Mouse (Mus musculus) heart, embryonic 12.5 days (tissue): Measurements from ENCODE around the gene Dusp13. TPM values are rescaled to one million over a fixed set of nuclear protein-coding genes. Genes with fewer than 3 reads are reported as not detected.
A peak's percentile ranks its signal among the peaks of the same experiment; 100 is the strongest.

ENCODE experiments used
- ATAC-seq: fragments of 200-750 bp; cut with Nextera tagmentation; 2 replicates; pipeline ENCODE4 v1.8.0; 2017; ENCODE audit warnings: moderate TSS enrichment, moderate library complexity; ENCODE audit not compliant: insufficient number of reproducible peaks, low FRiP score
- H3K27ac ChIP-seq: fragments of 300-500 bp; sonication (generic); 2 replicates; pipeline ENCODE4 v1.5.1; 2016; ENCODE audit warnings: mild to moderate bottlenecking, moderate library complexity; ENCODE audit not compliant: poor library complexity, severe bottlenecking
- H3K27me3 ChIP-seq: fragments of 300-500 bp; sonication (generic); replicated peaks from 2 replicates; pipeline ENCODE4 v1.6.1; 2016; ENCODE audit warnings: mild to moderate bottlenecking, moderate library complexity
- H3K36me3 ChIP-seq: fragments of 300-500 bp; sonication (generic); 2 replicates; pipeline ENCODE4 v1.6.1; 2016; ENCODE audit warnings: mild to moderate bottlenecking, moderate library complexity
- H3K4me1 ChIP-seq: fragments of 300-500 bp; sonication (generic); replicated peaks from 2 replicates; pipeline ENCODE4 v1.6.1; 2016; ENCODE audit warnings: mild to moderate bottlenecking
- H3K4me2 ChIP-seq: fragments of 300-500 bp; sonication (generic); 2 replicates; pipeline ENCODE4 v1.6.1; 2016; ENCODE audit warnings: mild to moderate bottlenecking, moderate library complexity
- H3K4me3 ChIP-seq: fragments of 300-500 bp; sonication (generic); 2 replicates; pipeline ENCODE4 v1.5.1; 2016; ENCODE audit warnings: mild to moderate bottlenecking
- H3K9ac ChIP-seq: fragments of 300-500 bp; sonication (generic); 2 replicates; pipeline ENCODE4 v1.6.1; 2016; ENCODE audit warnings: mild to moderate bottlenecking, moderate library complexity
- H3K9me3 ChIP-seq: fragments of 300-500 bp; sonication (generic); replicated peaks from 2 replicates; pipeline ENCODE4 v1.6.1; 2016; ENCODE audit warnings: mild to moderate bottlenecking, moderate library complexity
- WGBS: fragments of 180-500 bp; shearing (Covaris S2); methylation state at CpG from one replicate; pipeline ENCODE4 v1.1.7; 2016; 5-methylcytosine and 5-hydroxymethylcytosine counted together
- polyA plus RNA-seq: library from polyadenylated mRNA; unstranded; fragments of >200 nt; fragmentation: Nextera tagmentation; extraction: Ambion mirVana; gene quantifications from 2 replicates; pipeline ENCODE4 v1.2.1, GENCODE M21; 2016

Gene Dusp13
- polyA plus RNA-seq, 1 experiment from 2014 or later: 0.23 TPM

GRCm38 (mm10) chr14:21746846-21747245 is 4.1 kb downstream of the Dusp13 start:
- H3K27me3 ChIP-seq: 0 out of 2 replicates have a peak, but pooled peaks cover 3% of the 10 kb centered on the region
- H3K27ac ChIP-seq: no peak overlapping the region
- H3K9ac ChIP-seq: no peak overlapping the region
- H3K4me3 ChIP-seq: no peak overlapping the region
- H3K36me3 ChIP-seq: no peaks in the 10 kb centered on the region
- no peak overlapping the region for H3K4me2 ChIP-seq
- no peak for ATAC-seq
- WGBS: 74% methylated on average over 2 of the region's 2 CpGs
- H3K9me3 ChIP-seq: no peaks in the 10 kb centered on the region
- H3K4me1 ChIP-seq: peaks cover 4% of the 10 kb centered on the region

GRCm38 (mm10) chr14:21746251-21746650 is 4.7 kb downstream of the Dusp13 start:
- no peak for ATAC-seq
- Histone ChIP-seq H3K27me3 (0 out of 2 replicates have a peak, but pooled peaks cover 3% of the 10 kb centered on the region), H3K4me1 (no peaks in the 10 kb centered on the region; the same call in 1 of the 2 replicates), H3K36me3 (no peaks in the 10 kb centered on the region), H3K4me2 (no peak overlapping the region), H3K27ac (no peak overlapping the region), H3K9me3 (no peaks in the 10 kb centered on the region), H3K4me3 (no peak overlapping the region), H3K9ac (no peak overlapping the region)
- 80% methylated on average over 8 of the region's 8 CpGs for WGBS

GRCm38 (mm10) chr14:21745149-21745548 is 5.8 kb downstream of the Dusp13 start:
- H3K27ac ChIP-seq: no peak overlapping the region
- H3K4me2 ChIP-seq: no peak overlapping the region
- no peak for ATAC-seq
- H3K9ac ChIP-seq: 0 out of 2 replicates have a peak overlapping the region, but pooled peaks have one; percentile 44
- H3K9me3 ChIP-seq: no peaks in the 10 kb centered on the region
- WGBS: 59% methylated on average over 5 of the region's 5 CpGs
- no peaks in the 10 kb centered on the region; the same call in 1 of the 2 replicates for H3K4me1 ChIP-seq
- H3K4me3 ChIP-seq: no peak overlapping the region
- no peaks in the 10 kb centered on the region for H3K36me3 ChIP-seq
- H3K27me3 ChIP-seq: 0 out of 2 replicates have a peak, but pooled peaks cover 6% of the 10 kb centered on the region

- no peaks in the 10 kb centered on the region for H3K36me3 ChIP-seq
- H3K27ac ChIP-seq: no peak overlapping the region
- no peak overlapping the region for H3K4me3 ChIP-seq
- H3K27me3 ChIP-seq: 0 out of 2 replicates have a peak, but pooled peaks cover 9% of the 10 kb centered on the region
- no peak overlapping the region for H3K9ac ChIP-seq
- ATAC-seq: no peak
- no peak overlapping the region for H3K4me2 ChIP-seq
- 76% methylated on average over 1 of the region's 1 CpGs for WGBS
- no peaks in the 10 kb centered on the region; the same call in 1 of the 2 replicates for H3K4me1 ChIP-seq
- H3K9me3 ChIP-seq: no peaks in the 10 kb centered on the region
These were observed 6.8 kb downstream of the Dusp13 start for GRCm38 (mm10) chr14:21744169-21744568.

- Histone ChIP-seq H3K27me3 (0 out of 2 replicates have a peak, but pooled peaks cover 9% of the 10 kb centered on the region), H3K9ac (no peak overlapping the region), H3K36me3 (no peaks in the 10 kb centered on the region), H3K4me1 (no peaks in the 10 kb centered on the region), H3K4me3 (no peak overlapping the region), H3K27ac (no peak overlapping the region), H3K9me3 (no peaks in the 10 kb centered on the region), H3K4me2 (no peak overlapping the region)
- ATAC-seq: no peak
- WGBS: 88% methylated on average over 4 of the region's 4 CpGs
These were observed 8.5 kb downstream of the Dusp13 start for GRCm38 (mm10) chr14:21742441-21742840.

GRCm38 (mm10) chr14:21741786-21742185 is 9.2 kb downstream of the Dusp13 start:
- no peak overlapping the region for H3K9ac ChIP-seq
- peak; percentile 64; the same call in 1 of the 2 replicates for ATAC-seq
- H3K4me1 ChIP-seq: no peaks in the 10 kb centered on the region
- no peak overlapping the region for H3K27ac ChIP-seq
- no peaks in the 10 kb centered on the region for H3K36me3 ChIP-seq
- H3K4me3 ChIP-seq: no peak overlapping the region
- no peaks in the 10 kb centered on the region for H3K9me3 ChIP-seq
- H3K27me3 ChIP-seq: 0 out of 2 replicates have a peak, but pooled peaks cover 9% of the 10 kb centered on the region
- 18% methylated on average over 4 of the region's 4 CpGs for WGBS
- no peak overlapping the region for H3K4me2 ChIP-seq

- no peaks in the 10 kb centered on the region for H3K4me1 ChIP-seq
- no peak overlapping the region for H3K27ac ChIP-seq
- no peak overlapping the region for H3K4me3 ChIP-seq
- WGBS: 68% methylated on average over 3 of the region's 3 CpGs
- ATAC-seq: no peak
- H3K27me3 ChIP-seq: 0 out of 2 replicates have a peak, but pooled peaks cover 9% of the 10 kb centered on the region
- no peak overlapping the region for H3K9ac ChIP-seq
- H3K36me3 ChIP-seq: no peaks in the 10 kb centered on the region
- no peak overlapping the region for H3K4me2 ChIP-seq
- no peaks in the 10 kb centered on the region for H3K9me3 ChIP-seq
These were observed 9.7 kb downstream of the Dusp13 start for GRCm38 (mm10) chr14:21741314-21741713.

GRCm38 (mm10) chr14:21740345-21740744 is 10.6 kb downstream of the Dusp13 start:
- Histone ChIP-seq H3K9me3 (no peaks in the 10 kb centered on the region), H3K4me1 (no peaks in the 10 kb centered on the region), H3K36me3 (no peaks in the 10 kb centered on the region), H3K27me3 (0 out of 2 replicates have a peak, but pooled peaks cover 9% of the 10 kb centered on the region), H3K9ac (no peak overlapping the region), H3K27ac (no peak overlapping the region), H3K4me2 (no peak overlapping the region), H3K4me3 (no peak overlapping the region)
- WGBS: 86% methylated on average over 7 of the region's 7 CpGs
- no peak for ATAC-seq

- Histone ChIP-seq H3K9ac (no peak overlapping the region), H3K27me3 (no peaks in the 10 kb centered on the region), H3K36me3 (no peaks in the 10 kb centered on the region), H3K4me3 (no peak overlapping the region), H3K27ac (no peak overlapping the region), H3K4me1 (peaks cover 8% of the 10 kb centered on the region), H3K9me3 (peaks cover 5% of the 10 kb centered on the region; the same call in 1 of the 2 replicates), H3K4me2 (no peak overlapping the region)
- WGBS: 84% methylated on average over 15 of the region's 15 CpGs
- ATAC-seq: no peak
These were observed 17.7 kb downstream of the Dusp13 start for GRCm38 (mm10) chr14:21733131-21733905.

- no peak for ATAC-seq
- H3K36me3 ChIP-seq: no peaks in the 10 kb centered on the region
- WGBS: 82% methylated on average over 4 of the region's 4 CpGs
- no peak overlapping the region for H3K9ac ChIP-seq
- peaks cover 17% of the 10 kb centered on the region for H3K4me1 ChIP-seq
- H3K4me2 ChIP-seq: no peak overlapping the region
- H3K27me3 ChIP-seq: no peaks in the 10 kb centered on the region
- H3K9me3 ChIP-seq: peaks cover 5% of the 10 kb centered on the region; the same call in 1 of the 2 replicates
- H3K4me3 ChIP-seq: no peak overlapping the region
- H3K27ac ChIP-seq: no peak overlapping the region
These were observed 21.0 kb downstream of the Dusp13 start for GRCm38 (mm10) chr14:21729936-21730335.

- no peak overlapping the region for H3K4me3 ChIP-seq
- peaks cover 5% of the 10 kb centered on the region; the same call in 1 of the 2 replicates for H3K9me3 ChIP-seq
- H3K27ac ChIP-seq: no peak overlapping the region
- H3K4me2 ChIP-seq: no peak overlapping the region
- H3K27me3 ChIP-seq: no peaks in the 10 kb centered on the region
- no peak for ATAC-seq
- 49% methylated on average over 6 of the region's 6 CpGs for WGBS
- H3K36me3 ChIP-seq: no peaks in the 10 kb centered on the region
- peaks cover 24% of the 10 kb centered on the region for H3K4me1 ChIP-seq
- H3K9ac ChIP-seq: no peak overlapping the region
These were observed 21.8 kb downstream of the Dusp13 start for GRCm38 (mm10) chr14:21729031-21729732.
